Mouse (Mus musculus) subcutaneous adipose tissue, adult 2 months (tissue): ENCODE measurements around the gene Glod4. TPM values are rescaled to one million over a fixed set of nuclear protein-coding genes. Genes with fewer than 3 reads are reported as not detected.

ENCODE experiments used
- polyA plus RNA-seq: library from polyadenylated mRNA; depleted of rRNA; stranded (reverse); fragments of >200 nt; gene quantifications from 2 replicates; pipeline ENCODE4 v1.2.3, GENCODE M21; 2012; ENCODE audit warnings: low replicate concordance; rRNA removed

Glod4 gene
- 13.7 and 14.2 TPM in 2 replicates for polyA plus RNA-seq

DNA sequence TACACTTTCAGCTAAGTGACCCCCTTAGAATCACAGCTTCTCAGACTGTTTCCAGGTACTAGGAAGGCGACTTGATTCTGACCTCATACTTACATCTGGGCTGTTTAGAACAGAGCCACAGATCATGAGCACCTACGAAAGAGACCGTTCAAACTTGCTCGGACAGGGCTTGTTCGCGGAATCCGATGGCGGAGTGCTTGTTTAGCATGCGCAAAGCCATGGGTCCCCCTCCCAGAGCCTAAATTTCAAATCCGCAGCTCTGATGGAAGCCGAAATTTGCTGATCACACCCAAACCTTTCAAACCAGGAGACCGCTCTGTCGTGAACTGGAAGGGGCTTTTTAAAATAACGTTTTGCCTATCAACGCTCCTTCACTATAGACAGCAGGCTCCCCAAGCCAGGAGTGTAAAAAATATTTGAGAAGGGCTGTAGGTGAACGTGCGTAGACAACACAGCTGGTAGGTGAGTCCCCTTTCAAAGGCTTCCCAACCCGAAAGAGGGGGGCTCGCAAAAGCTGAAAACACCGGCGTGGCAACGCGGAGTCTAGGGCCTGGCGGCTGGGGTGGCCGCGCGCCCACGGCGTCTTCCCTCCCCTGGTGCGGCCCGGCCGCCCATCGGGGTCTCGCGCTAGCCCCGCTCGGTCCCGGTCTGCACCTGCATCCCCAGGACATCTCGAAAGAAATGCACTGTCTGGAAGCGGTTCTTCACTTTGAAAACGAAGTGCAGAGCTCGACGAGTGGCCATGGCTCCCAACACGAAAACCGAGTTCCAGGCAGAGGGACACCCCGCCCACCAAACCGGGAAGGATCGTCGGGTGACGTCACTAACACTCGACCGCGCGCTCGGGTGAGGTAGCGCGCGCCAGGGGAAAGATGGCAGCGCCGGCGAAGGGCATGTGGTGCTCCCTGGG is at the start of gene Glod4, which contains the start of gene Mrm3:
Gene Glod4 (minus strand): TSS at position 825 of the 910 bp plus-strand sequence.
Gene Mrm3 (plus strand): TSS at position 815 of the 910 bp plus-strand sequence.

GRCm38 (mm10) chr11:76217390-76217800 is 26.1 kb downstream of the Glod4 start, which contains the start of the genes Dbil5 and Gemin4:
Gene Dbil5 (plus strand): TSS chr11:76217608.
Gene Gemin4 (minus strand): TSS chr11:76217664.

DNA sequence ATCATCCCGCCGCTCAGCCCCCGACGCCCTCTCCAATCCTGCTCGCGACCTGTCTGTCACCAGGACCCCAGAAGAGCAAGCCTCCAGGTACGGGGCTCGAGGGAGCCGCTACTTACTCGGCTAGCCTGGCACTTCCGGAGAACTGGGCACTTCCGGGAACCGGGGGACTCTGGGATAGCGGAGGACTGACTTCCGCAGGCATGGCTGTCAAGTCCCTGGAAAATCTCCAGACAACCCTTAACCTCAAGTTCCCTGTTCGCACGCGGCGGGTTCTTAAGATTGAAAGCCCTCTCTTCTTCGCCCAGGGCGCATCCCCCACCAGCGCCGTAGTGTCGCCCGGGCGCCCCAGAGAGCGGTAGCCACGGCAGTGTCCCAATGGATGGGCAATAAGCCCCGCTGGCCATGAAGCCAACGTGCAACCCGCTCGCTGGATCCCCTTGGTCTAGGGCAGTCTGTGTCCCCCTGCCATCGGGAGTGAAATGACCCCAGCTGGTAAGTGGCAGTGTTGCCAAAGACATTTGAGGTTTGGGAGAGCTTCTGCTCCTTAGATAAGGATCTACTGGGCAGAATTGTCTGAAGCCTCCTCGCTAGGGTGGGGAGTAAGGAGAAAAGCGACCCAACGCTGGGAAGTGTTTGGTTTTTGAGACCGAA is 63.9 kb downstream of the Glod4 start, which contains the start of the genes Vps53 and Fam57a:
Gene Vps53 (minus strand): TSS at position 153 of the 651 bp plus-strand sequence.
Gene Fam57a (plus strand): TSS at position 177 of the 651 bp plus-strand sequence.

Other genes starting within 250 kb of the Glod4 start
- 0.18 TPM in 1 of 2 replicates, not detected in the other for gene 1700016K19Rik, start 243.8 kb downstream of the Glod4 start, polyA plus RNA-seq
- gene Rflnb, start 215.9 kb downstream of the Glod4 start, polyA plus RNA-seq: 38.9 and 88.7 TPM in 2 replicates
- 30.9 and 34.8 TPM in 2 replicates for gene Vps53, start 64.1 kb downstream of the Glod4 start, polyA plus RNA-seq
- 13.5 and 32.9 TPM in 2 replicates for gene Fam57a, start 64.1 kb downstream of the Glod4 start, polyA plus RNA-seq
- gene Dbil5, start 26.1 kb downstream of the Glod4 start, polyA plus RNA-seq: 0.35 and 1.4 TPM in 2 replicates
- 6.1 and 16.4 TPM in 2 replicates for gene Gemin4, start 26.1 kb downstream of the Glod4 start, polyA plus RNA-seq
- 10.0 and 10.2 TPM in 2 replicates for gene Mrm3, start within 50 bp of the Glod4 start, polyA plus RNA-seq
- gene Nxn, start 155.4 kb upstream of the Glod4 start, polyA plus RNA-seq: 13.5 and 54.3 TPM in 2 replicates
- gene Timm22, start 163.2 kb upstream of the Glod4 start, polyA plus RNA-seq: 12.5 and 14.8 TPM in 2 replicates